Mouse (Mus musculus) heart, adult 8-10 months (tissue): ENCODE measurements at regions not wholly inside any gene's neighbourhood (a gene's known extent, or its start where the extent isn't known, plus 50 kb on each side); places are given as distances from the start of the nearest gene placed in this dataset.
"Not testable (repeated sequence)": the region's sequence is repeated elsewhere in the genome, so short reads cannot be mapped to it uniquely, and the experiment has no call there.

Experiments
- DNase-seq: peaks from one replicate; pipeline ENCODE4 v3.0.0; 2022; ENCODE audit warnings: low spot score

DNA sequence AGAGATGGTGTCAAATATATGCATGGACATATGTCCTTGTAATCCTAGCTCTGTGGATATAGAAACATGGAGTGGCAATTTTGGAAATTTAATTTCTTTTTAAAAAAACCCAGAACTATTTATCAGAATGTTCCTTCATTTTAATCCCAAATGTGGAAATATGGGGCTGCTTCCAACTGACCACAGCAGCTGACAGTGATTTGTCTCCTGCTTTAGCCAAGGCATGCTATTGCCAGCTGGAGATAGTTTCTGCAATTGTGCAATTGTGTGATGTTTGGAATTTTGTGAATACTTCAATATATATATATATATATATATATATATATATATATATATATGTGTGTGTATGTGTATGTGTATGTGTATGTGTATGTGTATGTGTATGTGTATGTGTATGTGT, 629.7 kb upstream of the Slc8a1 start:
- DNase-seq, result no peak

GRCm38 (mm10) chr17:82366001-82366400, 627.8 kb upstream of the Slc8a1 start:
- no peak for DNase-seq

DNA sequence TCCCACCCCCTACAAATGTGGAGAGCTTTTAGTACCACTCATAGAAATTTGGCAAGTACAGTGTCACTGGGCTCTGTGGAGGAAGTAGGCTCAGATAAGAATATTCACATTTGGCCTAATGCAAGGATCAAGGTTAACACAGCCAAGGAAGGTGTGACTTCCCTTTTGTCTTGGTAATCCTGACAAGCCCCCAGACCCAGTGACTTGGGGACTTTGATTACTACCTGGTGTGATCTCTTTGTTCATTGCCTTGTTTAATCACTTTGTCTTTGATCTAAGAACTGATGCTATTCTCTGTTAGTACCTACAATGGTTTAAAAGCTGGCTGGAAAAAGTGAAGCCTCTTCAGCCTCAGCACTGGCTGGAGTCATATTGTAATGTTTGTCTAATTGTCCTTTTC, 610.5 kb upstream of the Slc8a1 start:
- no peak for DNase-seq

GRCm38 (mm10) chr17:82331429-82331828, 593.3 kb upstream of the Slc8a1 start:
- no peak for DNase-seq

DNA sequence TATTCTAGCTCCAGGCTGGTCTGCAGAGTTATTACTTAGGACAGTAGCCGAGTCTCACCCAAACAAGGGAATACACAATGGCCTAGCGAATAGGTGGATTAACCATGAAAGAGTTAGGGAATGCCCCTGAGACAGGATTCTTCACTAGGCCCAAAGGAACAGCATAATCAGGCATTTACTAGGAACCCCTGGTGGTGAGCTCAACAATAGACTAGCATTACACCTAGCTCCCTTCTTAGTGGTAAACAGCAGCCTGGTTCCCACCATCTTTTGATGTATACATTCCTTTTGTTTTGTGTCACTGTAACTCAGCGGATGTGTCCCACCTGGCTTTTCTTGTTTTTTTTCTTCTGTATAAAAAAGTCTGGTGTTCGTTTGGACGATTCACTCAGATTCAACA, 574.0 kb upstream of the Slc8a1 start:
- no peak for DNase-seq

DNA sequence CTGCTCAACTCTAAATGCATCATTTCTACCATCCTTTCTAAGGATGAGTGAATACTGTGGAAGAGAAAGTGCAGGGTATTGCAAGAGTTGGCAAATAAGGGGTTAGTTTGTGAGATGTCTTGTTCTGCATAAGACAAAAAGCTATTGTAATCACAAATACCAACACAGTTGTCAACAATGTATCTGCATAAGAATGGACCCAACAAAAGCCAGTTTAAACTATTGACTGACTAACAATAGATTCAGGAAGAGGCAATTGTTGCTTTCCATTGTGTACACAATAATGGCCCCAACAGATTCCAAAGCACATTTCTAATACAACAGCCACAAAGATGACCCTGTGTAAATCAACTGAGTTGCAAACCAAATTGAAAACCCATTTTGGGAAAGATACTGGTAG, 568.2 kb upstream of the Slc8a1 start:
- no peak for DNase-seq

DNA sequence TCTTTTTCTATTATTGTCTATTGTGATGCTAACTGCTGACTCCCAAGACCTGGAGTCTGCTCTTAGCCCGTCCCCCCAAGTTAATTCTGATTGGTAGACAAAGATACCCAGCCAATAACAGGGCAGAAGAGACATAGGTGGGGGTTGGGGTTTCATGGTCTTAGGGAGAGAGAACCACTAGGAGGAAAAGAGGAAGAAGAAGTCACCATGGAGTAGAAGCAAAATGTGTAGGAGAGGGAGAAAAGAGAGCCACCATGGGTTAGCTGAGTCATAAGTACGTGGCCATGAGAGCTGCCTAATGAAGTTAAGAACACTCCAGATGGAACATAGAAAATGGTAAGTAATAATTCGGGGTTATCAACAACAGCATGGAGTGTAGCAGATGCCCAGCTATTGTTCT, 539.6 kb upstream of the Slc8a1 start:
- DNase-seq, result no peak

- DNase-seq, result no peak
Measured at GRCm38 (mm10) chr17:82273946-82274345, 535.8 kb upstream of the Slc8a1 start.

DNA sequence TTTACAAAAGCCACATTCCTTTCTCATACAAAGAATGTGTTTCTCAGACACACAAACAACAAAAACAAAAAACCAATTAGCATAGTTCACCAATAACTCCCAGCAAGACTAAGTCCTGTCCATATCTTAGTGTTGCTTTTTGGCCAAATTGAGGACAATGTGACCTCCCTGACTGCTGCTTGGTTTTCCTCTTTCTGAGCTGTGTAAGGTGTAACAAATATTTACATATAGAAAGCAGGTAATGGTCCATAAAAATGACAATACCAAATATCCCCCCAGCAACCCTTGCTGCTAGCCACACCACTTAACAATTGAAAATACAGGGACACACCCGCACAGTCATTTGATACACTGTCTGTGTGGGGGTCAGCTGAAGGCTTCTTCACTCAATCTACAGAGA, 534.7 kb upstream of the Slc8a1 start:
- no peak for DNase-seq

- not testable (repeated sequence) for DNase-seq
Measured at GRCm38 (mm10) chr17:82266842-82267241, 528.7 kb upstream of the Slc8a1 start.

DNA sequence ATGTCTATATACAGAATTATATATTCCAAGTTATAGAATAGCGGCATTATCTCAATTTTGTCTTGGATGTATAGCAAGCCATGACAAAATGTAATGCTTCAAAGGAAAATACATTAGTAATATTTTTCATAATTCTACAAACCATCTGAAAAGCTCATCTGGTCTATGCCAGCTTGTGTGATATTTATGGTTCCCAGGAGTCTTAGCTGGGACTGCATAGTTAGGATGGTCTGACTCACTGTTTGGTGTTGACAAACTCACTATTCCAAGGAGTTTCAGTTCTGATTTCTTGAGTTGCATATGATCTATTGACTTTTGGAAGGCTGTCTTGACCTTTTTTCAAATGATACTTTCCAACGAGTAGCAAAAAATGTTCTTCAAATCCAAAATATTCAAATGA, 514.2 kb upstream of the Slc8a1 start:
- DNase-seq, result no peak

DNA sequence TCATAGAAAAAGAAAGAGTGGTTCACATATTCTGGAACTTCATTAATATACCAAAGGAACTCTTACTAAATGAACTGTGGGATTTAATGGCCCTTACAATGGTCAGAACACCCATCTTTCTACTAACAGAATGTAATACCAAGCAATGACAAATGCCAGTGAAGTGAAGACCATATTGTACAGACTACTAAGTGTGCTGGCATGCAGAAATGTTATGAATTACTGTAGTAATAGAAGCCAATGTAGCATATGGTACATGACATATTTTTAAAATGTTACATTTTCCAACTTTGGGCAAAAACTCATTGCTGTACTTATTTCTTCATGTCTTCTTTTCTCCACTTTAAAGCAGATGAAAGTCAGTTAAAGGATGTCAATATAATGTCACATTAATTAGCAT, 513.7 kb upstream of the Slc8a1 start:
- DNase-seq, result no peak

- no peak for DNase-seq
Measured at GRCm38 (mm10) chr17:82238361-82238760, 500.2 kb upstream of the Slc8a1 start.

DNA sequence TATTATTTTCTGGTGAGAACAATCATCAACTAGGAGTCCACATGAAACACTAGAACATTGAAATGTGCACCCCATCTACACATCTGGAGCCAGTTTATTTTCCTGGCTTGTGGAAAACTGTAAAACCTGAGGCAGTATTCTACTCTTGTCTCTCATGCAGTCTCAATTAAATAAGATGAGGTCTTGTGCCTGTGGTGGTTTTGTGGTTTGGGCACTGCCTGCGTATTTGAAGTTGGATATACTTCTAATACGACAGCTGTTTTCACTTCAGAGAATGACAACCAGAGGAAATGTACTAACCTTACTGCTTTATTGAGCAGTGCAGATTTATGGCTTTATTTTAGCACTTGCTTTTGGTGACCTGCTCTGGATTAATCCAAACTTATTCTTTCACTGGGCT, 499.3 kb upstream of the Slc8a1 start:
- DNase-seq, result no peak

GRCm38 (mm10) chr17:82215728-82216623, 477.8 kb upstream of the Slc8a1 start:
- DNase-seq, result no peak

- DNase-seq, result no peak
Measured at GRCm38 (mm10) chr17:82199981-82200380, 461.8 kb upstream of the Slc8a1 start.

- no peak for DNase-seq
Measured at GRCm38 (mm10) chr17:82199031-82199642, 461.0 kb upstream of the Slc8a1 start.

DNA sequence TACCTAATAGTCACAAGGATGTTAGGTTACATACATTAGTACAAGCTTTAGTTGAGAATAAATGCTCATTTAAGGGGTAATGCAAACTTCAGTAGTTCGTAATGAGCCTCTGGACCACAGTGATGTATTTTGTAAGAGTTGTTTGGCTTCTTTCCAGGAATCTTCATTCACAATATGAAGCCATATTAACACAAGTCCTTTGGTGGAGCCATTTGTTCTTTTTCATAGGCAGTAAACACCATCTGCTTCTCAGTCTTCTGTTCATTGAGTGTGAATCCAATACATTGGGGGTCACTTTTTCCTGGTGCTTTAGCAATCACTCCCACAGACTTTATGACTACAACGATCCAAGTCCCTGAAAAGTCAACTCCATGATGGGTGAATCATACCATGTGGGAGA, 446.1 kb upstream of the Slc8a1 start:
- DNase-seq, result no peak

GRCm38 (mm10) chr17:82171216-82171615, 433.0 kb upstream of the Slc8a1 start:
- no peak for DNase-seq

- DNase-seq, result no peak
Measured at GRCm38 (mm10) chr17:82153446-82153845, 415.3 kb upstream of the Slc8a1 start.

DNA sequence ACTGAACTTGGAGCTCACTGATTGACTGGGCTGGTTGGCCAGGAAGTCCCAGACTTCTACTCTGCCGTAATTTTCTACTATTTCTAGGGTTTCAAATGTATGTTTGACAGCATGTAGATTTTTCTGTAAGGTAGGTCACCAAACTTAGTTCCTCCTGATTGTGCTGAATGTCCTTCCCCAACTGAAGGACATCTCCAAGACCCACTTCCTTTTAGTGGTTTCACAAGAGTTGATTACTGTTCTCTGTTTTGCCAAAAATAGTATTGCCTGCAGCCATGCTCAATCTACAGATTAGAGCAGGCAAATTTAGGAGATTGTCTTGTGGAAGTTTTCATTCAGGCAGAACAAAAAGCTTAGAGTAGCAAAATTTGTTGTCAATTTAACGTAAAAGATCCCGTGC, 396.7 kb upstream of the Slc8a1 start:
- no peak for DNase-seq

GRCm38 (mm10) chr17:82132941-82133340, 394.8 kb upstream of the Slc8a1 start:
- no peak for DNase-seq

- DNase-seq, result no peak
Measured at GRCm38 (mm10) chr17:82087141-82087540, 349.0 kb upstream of the Slc8a1 start.
